Mouse (Mus musculus) erythroblast, embryonic 14.5 days (primary cell): ENCODE measurements around the gene Siva1.

Experiments used
- GATA1 ChIP-seq: IDR thresholded peaks from 2 replicates; pipeline ENCODE4 v1.6.1; 2012; ENCODE audit warnings: low read length, inconsistent platforms, mixed read lengths
- TAL1 ChIP-seq: IDR thresholded peaks from 3 replicates; pipeline ENCODE4 v1.6.1; 2012; ENCODE audit warnings: low read length, inconsistent platforms, mixed read lengths

- TF ChIP-seq GATA1 = no peak
- TF ChIP-seq TAL1 = no peak
Observed at GRCm38 (mm10) chr12:112625700-112626099, 18.8 kb upstream of the Siva1 start.
